Mouse (Mus musculus) G1E (cell line): Measurements from ENCODE around the gene Afmid. TPM values are rescaled to one million over a fixed set of nuclear protein-coding genes. Genes with fewer than 3 reads are reported as not detected.
A peak's percentile ranks its signal among the peaks of the same experiment; 100 is the strongest.

Source experiments
- ATAC-seq: 2 replicates; pipeline ENCODE4 v1.8.0; 2016; ENCODE audit warnings: mild to moderate bottlenecking; ENCODE audit not compliant: insufficient number of reproducible peaks, poor library complexity, low FRiP score, severe bottlenecking; ENCODE audit errors: extremely low read depth
- DNase-seq: peaks from one replicate; pipeline ENCODE4 v3.0.0; 2012; ENCODE audit warnings: low spot score
- H3K27me3 ChIP-seq: 2 replicates; pipeline ENCODE4 v1.6.1; 2012; ENCODE audit warnings: mild to moderate bottlenecking, low read length, inconsistent platforms; ENCODE audit not compliant: insufficient read depth
- H3K36me3 ChIP-seq: replicated peaks from 2 replicates; pipeline ENCODE3; 2012; ENCODE audit warnings: mild to moderate bottlenecking, inconsistent platforms
- H3K4me1 ChIP-seq: 2 replicates; pipeline ENCODE4 v1.6.1; 2012; ENCODE audit warnings: low read depth, low read length, inconsistent platforms, mixed read lengths; ENCODE audit not compliant: insufficient read depth
- H3K4me3 ChIP-seq: 2 replicates; pipeline ENCODE4 v1.5.1; 2012; ENCODE audit warnings: low read depth, mild to moderate bottlenecking, inconsistent platforms, low read length, moderate library complexity, mixed read lengths
- H3K9me3 ChIP-seq: replicated peaks from 2 replicates; pipeline ENCODE4 v1.6.1; 2012; ENCODE audit warnings: inconsistent platforms
- CTCF ChIP-seq: IDR thresholded peaks from 2 replicates; pipeline ENCODE4 v1.5.1; 2012; ENCODE audit warnings: low read depth, low read length, inconsistent platforms, mixed read lengths
- GATA1 ChIP-seq: IDR thresholded peaks from 2 replicates; pipeline ENCODE4 v1.6.1; 2012; ENCODE audit warnings: borderline replicate concordance, low read length, inconsistent platforms, mixed read lengths
- GATA2 ChIP-seq: IDR thresholded peaks from 2 replicates; pipeline ENCODE4 v1.6.1; 2012; ENCODE audit warnings: low read depth, low read length, inconsistent platforms, borderline replicate concordance
- POLR2AphosphoS5 ChIP-seq: IDR thresholded peaks from 2 replicates; pipeline ENCODE4 v1.6.1; 2012; ENCODE audit warnings: low read depth, low read length, inconsistent platforms; ENCODE audit not compliant: insufficient replicate concordance
- TAL1 ChIP-seq: conservative IDR thresholded peaks from 2 replicates; pipeline ENCODE4 v1.6.1; 2012; ENCODE audit warnings: low read depth, low read length, inconsistent platforms, mixed read lengths
- polyA plus RNA-seq: library from polyadenylated mRNA; stranded (reverse); fragments of >175 nt; gene quantifications from 2 replicates; pipeline ENCODE4 v1.2.3, GENCODE M21; 2012
- total RNA-seq, 2 experiments: library from RNA; stranded (forward) in 1 of 2; stranded (reverse) in 1 of 2; fragments of 200-1000 nt in 1 of 2; fragments of >200 nt in 1 of 2; fragmentation: Nextera tagmentation in 1 of 2; gene quantifications; 2 replicates each; pipeline ENCODE4 v1.2.3; 2014 to 2017

Gene Afmid
- total and polyA plus RNA-seq, 3 experiments = 3.7 to 23.0 (median 6.9) TPM

DNA sequence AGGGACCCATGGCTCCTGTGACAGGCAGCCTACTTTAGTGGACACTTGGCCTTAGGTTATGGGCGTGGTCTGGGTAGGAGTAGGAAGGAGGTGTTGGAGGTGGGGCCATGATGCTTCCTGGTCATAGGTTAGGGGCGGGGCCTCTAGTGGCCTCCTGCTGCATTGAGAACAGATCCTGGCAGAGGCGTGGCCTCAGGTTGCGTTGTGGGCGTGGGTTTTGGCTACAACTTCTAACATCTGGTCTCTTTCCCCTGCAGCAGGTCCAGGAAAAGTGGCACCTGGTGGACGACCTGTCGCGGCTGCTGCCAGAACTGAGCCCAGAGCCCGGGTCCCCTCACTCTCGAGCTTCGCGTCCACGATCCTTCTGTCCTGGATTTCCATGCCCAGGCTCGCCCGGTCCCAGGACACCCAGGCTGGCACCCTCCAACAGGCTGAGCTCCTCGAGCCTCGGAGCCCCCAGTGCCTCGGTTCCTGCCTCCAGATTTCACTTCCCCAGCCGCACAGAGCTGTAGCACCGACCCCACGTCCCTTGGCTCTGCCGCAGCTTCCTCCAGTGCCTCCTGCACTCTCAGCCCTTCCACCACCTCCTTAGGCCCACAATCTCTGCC lies 33.3 kb upstream of the Afmid start:
- Histone ChIP-seq H3K4me1 (peaks cover 60% of the 10 kb centered on the region), H3K9me3 (no peaks in the 10 kb centered on the region), H3K4me3 (peak overlapping the region; percentile 52; the same call in 1 of the 2 replicates), H3K27me3 (no peaks in the 10 kb centered on the region), H3K36me3 (peaks cover 34% of the 10 kb centered on the region)
- TF ChIP-seq TAL1 (no peak), CTCF (no peak), GATA1 (no peak), GATA2 (no peak), POLR2AphosphoS5 (no peak)
- DNase-seq = no peak
- ATAC-seq = peak; percentile 26; the same call in 1 of the 2 replicates

DNA sequence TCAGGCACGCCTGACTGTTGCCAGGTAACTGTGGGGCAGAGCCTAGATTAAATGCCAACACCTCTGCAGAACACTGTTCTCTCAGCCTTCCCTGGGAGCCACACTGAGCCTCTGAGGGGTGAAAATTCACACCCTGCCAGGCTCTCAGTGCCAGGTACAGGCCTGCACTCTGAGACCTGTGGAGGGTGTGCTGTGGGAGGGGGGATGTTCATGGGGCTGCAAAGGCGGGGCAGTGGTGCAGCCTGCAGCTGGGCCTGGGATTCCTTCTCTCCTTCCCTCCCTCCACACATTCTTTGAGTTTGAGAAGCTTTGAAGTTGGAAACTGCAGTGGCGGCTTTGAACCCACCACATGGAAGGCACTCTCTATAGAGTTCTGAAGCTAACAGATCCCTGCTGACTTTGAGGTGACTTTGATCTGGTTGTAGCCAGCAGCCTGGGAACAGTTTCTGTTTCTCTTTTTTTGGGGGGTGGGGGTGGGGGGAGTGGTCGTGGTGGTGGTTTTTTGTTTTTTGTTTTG lies 31.6 kb upstream of the Afmid start:
- Histone ChIP-seq H3K4me3 (no peak overlapping the region), H3K4me1 (peaks cover 78% of the 10 kb centered on the region), H3K9me3 (no peaks in the 10 kb centered on the region), H3K27me3 (no peaks in the 10 kb centered on the region), H3K36me3 (peaks cover 26% of the 10 kb centered on the region)
- no peak for DNase-seq
- no peak for ATAC-seq
- TF ChIP-seq CTCF = no peak

DNA sequence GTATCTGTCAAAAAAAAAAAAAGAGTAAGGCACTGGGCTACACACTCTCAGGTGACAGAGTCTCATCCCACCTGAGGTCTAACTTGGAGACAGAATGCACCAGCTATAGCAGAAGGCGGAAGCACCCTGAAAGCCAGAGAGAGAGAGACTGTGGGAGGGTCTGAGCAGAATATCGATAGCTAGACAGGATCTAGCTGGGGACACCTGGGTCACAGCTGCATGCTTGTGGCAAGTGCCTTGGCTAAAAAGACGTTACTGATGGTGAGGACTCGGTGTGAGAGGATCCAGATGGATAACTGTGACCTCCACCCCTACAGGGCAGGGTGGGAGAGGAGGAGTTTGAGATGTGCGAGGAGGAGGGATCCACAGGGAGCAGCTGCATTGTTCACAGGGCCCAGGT lies 28.8 kb upstream of the Afmid start:
- H3K27me3 ChIP-seq = no peaks in the 10 kb centered on the region
- H3K9me3 ChIP-seq = no peaks in the 10 kb centered on the region
- H3K36me3 ChIP-seq = peaks cover 19% of the 10 kb centered on the region
- peak; percentile 2; the same call in 1 of the 2 replicates for ATAC-seq
- no peak for TF ChIP-seq POLR2AphosphoS5
- TF ChIP-seq GATA1 = no peak
- TF ChIP-seq TAL1 = no peak
- no peak for TF ChIP-seq CTCF
- DNase-seq = no peak
- H3K4me1 ChIP-seq = peaks cover 79% of the 10 kb centered on the region
- H3K4me3 ChIP-seq = peak overlapping the region; percentile 66; the same call in 1 of the 2 replicates

DNA sequence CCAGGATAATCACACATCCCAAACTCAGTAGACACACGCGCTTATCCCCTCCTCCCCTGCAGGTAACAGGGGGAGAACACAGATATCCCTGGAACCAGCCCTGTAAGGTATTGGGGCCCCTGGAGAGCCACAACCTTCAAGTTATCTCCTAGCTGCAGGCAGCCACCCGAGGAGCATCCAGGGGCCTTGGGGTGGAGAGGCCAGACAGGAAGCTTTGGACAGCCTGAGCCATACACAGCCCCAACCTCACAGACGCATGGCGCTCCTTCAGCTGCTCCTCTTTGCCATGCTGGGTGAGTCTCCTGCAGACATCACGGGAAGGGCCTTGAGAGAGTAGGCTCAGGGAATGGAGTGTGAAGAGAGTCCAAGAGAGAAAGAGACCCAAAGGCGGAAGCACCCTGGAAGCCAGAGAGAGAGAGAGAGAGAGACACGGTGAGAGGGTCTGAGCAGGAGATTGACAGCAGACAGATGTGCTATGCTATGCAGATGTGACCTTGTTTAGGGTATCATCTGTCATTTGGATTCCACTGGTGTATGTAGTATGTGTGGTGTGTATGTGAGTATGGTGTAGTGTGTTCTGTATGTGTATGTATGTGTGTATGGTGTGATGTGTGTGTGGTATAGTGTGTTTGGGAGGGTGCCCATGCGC lies 28.1 kb upstream of the Afmid start, which contains the start of gene 6030468B19Rik:
Gene 6030468B19Rik (plus strand): TSS at position 150 of the 649 bp plus-strand sequence.
- no peaks in the 10 kb centered on the region for H3K27me3 ChIP-seq
- peak within 1 kb of the TSS; percentile 66 for H3K4me3 ChIP-seq
- no peak for TF ChIP-seq POLR2AphosphoS5
- TF ChIP-seq GATA2 = no peak
- TF ChIP-seq CTCF = no peak
- TF ChIP-seq TAL1 = peak; percentile 83
- H3K4me1 ChIP-seq = peaks cover 74% of the 10 kb centered on the region
- peak; percentile 81 for ATAC-seq
- H3K9me3 ChIP-seq = no peaks in the 10 kb centered on the region
- peaks cover 18% of the 10 kb centered on the region for H3K36me3 ChIP-seq
- DNase-seq = peak; percentile 79

DNA sequence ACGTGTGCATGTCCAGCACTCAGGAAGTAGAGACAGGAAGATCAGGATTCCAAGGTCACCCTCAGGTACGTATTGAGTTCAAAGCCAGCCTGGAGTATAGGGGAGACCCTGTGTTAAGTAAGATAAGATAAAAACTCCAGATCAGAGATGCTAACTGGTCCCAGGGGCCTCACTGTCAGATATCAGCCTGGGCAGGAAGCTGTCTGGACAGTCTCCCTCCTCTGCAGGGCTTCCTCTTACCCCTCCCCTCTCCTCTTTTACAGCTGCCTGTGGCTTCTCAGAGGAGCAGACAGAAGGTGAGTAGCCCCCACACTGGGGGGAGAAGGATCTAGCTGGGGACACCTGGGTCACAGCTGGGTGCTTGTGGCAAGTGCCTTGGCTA lies 27.6 kb upstream of the Afmid start:
- Histone ChIP-seq H3K4me1 (peaks cover 77% of the 10 kb centered on the region), H3K36me3 (peaks cover 23% of the 10 kb centered on the region), H3K27me3 (no peaks in the 10 kb centered on the region), H3K4me3 (peak overlapping the region; percentile 66), H3K9me3 (no peaks in the 10 kb centered on the region)
- DNase-seq = peak; percentile 73
- peak; percentile 68 for ATAC-seq
- TF ChIP-seq GATA1 (no peak), CTCF (no peak), GATA2 (no peak), POLR2AphosphoS5 (no peak), TAL1 (peak; percentile 67; the same call in 1 of the 2 replicates)

DNA sequence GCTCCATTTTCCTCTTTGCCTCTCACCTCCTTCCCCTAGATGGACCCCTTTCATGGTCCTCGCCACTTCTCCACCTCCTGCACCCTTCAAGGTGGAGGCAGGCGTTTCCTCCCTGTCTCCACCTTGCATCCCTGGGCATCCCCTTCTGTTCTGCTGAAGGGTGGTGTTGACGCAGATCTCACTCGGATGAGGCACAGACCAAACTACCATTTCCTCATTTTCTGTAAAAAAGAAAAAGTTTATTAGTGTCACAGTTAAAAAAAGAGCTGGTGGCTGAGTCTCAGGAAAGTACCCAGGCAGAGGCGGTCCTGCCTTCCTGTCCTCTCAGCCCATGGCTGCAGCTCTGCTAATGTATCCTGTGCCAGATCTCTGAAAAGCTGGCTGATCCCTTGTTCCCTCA lies 26.6 kb upstream of the Afmid start:
- Histone ChIP-seq H3K4me3 (peak overlapping the region; percentile 66; the same call in 1 of the 2 replicates), H3K9me3 (no peaks in the 10 kb centered on the region), H3K4me1 (peaks cover 75% of the 10 kb centered on the region), H3K36me3 (peaks cover 31% of the 10 kb centered on the region), H3K27me3 (no peaks in the 10 kb centered on the region)
- ATAC-seq (no peak), DNase-seq (no peak)
- no peak for TF ChIP-seq GATA2
- TF ChIP-seq POLR2AphosphoS5 = no peak
- TF ChIP-seq TAL1 = no peak
- no peak for TF ChIP-seq CTCF
- TF ChIP-seq GATA1 = no peak

DNA sequence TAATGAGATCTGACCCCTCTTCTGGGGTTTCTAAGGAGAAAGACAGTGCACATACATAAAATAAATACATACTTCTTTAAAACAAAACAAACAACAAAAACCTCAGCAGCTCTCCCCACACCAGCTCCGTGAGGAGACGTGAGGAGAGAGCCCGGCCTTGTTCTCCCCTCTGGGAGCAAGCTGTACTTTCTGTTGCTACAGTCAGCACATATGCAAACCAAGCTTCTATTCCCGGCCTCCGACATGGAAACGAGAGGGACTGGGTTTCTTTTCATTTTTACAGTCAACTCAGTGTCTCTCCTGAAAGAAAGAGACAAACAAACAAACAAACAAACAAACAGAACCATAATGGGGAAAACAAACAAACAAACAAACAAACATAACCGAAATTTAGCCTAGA lies 25.7 kb upstream of the Afmid start:
- TF ChIP-seq CTCF (no peak), TAL1 (no peak), GATA2 (no peak), GATA1 (no peak), POLR2AphosphoS5 (no peak)
- no peak for DNase-seq
- Histone ChIP-seq H3K9me3 (no peaks in the 10 kb centered on the region), H3K27me3 (no peaks in the 10 kb centered on the region), H3K36me3 (peaks cover 38% of the 10 kb centered on the region), H3K4me3 (no peak overlapping the region), H3K4me1 (peaks cover 69% of the 10 kb centered on the region)
- ATAC-seq = no peak
